Mouse (Mus musculus) MEL (cell line): ENCODE data around the gene Pdcd6. TPM values are rescaled to one million over a fixed set of nuclear protein-coding genes. Genes with fewer than 3 reads are reported as not detected.

Experiments
- DNase-seq: peaks from one replicate; pipeline ENCODE4 v3.0.0; 2011; ENCODE audit warnings: low read depth, low spot score
- H3K27ac ChIP-seq: 2 replicates; pipeline ENCODE4 v1.5.1; 2012; ENCODE audit warnings: low read depth, mild to moderate bottlenecking, control low read depth, low read length, moderate library complexity; ENCODE audit not compliant: control insufficient read depth
- H3K27me3 ChIP-seq, 2 experiments: fragments of 150-350 bp in 1 of 2; sonication (generic) in 1 of 2; 2 replicates each; pipeline ENCODE4 v1.6.1; 2012; ENCODE audit warnings: low read length in 2 of 2, mild to moderate bottlenecking in 2 of 2, improper control_type of control experiment in 1 of 2, moderate library complexity in 1 of 2; ENCODE audit not compliant: insufficient read depth in 2 of 2, control insufficient read depth in 1 of 2
- H3K36me3 ChIP-seq, 2 experiments: 2 replicates each; pipeline ENCODE4 v1.6.1; 2012 to 2014; ENCODE audit warnings: low read length in 2 of 2, improper control_type of control experiment in 1 of 2, inconsistent platforms in 1 of 2, mild to moderate bottlenecking in 1 of 2; ENCODE audit not compliant: insufficient read depth in 2 of 2, control insufficient read depth in 1 of 2
- H3K4me1 ChIP-seq, 2 experiments: fragments of 150-350 bp in 1 of 2; sonication (generic) in 1 of 2; 2 replicates each; pipeline ENCODE4 v1.6.1; 2012; ENCODE audit warnings: low read length in 2 of 2, improper control_type of control experiment in 1 of 2, mild to moderate bottlenecking in 1 of 2; ENCODE audit not compliant: insufficient read depth in 2 of 2, control insufficient read depth in 1 of 2
- H3K4me3 ChIP-seq, 2 experiments: fragments of 150-350 bp in 1 of 2; sonication (generic) in 1 of 2; 2 replicates each; pipeline ENCODE4 v1.5.1; 2012; ENCODE audit warnings: low read depth in 2 of 2, low read length in 2 of 2, mild to moderate bottlenecking in 2 of 2, moderate library complexity in 2 of 2, control low read depth in 1 of 2, improper control_type of control experiment in 1 of 2; ENCODE audit not compliant: control insufficient read depth in 1 of 2, insufficient read depth in 1 of 2
- H3K79me2 ChIP-seq: 2 replicates; pipeline ENCODE4 v1.6.1; 2012; ENCODE audit warnings: mild to moderate bottlenecking, low read length, moderate library complexity; ENCODE audit not compliant: control insufficient read depth, poor library complexity, insufficient read depth
- H3K9ac ChIP-seq: 2 replicates; pipeline ENCODE4 v1.6.1; 2012; ENCODE audit warnings: low read depth, mild to moderate bottlenecking, control low read depth, low read length, moderate library complexity; ENCODE audit not compliant: control insufficient read depth, poor library complexity, severe bottlenecking
- H3K9me3 ChIP-seq: fragments of 150-350 bp; sonication (generic); replicated peaks from 2 replicates; pipeline ENCODE4 v1.6.1; 2012; ENCODE audit warnings: mild to moderate bottlenecking, low read length, improper control_type of control experiment, moderate library complexity; ENCODE audit not compliant: insufficient read depth
- BHLHE40 ChIP-seq: IDR thresholded peaks from 2 replicates; pipeline ENCODE4 v1.6.1; 2012; ENCODE audit warnings: low read depth, mild to moderate bottlenecking, inconsistent platforms, low read length, improper control_type of control experiment, borderline replicate concordance
- CHD1 ChIP-seq: IDR thresholded peaks from 2 replicates; pipeline ENCODE4 v1.6.1; 2012; ENCODE audit warnings: low read depth, mild to moderate bottlenecking, inconsistent platforms, low read length, improper control_type of control experiment
- ELF1 ChIP-seq: IDR thresholded peaks from 2 replicates; pipeline ENCODE4 v1.6.1; 2014; ENCODE audit warnings: low read depth, mild to moderate bottlenecking, inconsistent platforms, low read length, improper control_type of control experiment, moderate library complexity
- ETS1 ChIP-seq: IDR thresholded peaks from 2 replicates; pipeline ENCODE4 v1.6.1; 2012; ENCODE audit warnings: low read depth, mild to moderate bottlenecking, inconsistent platforms, low read length, improper control_type of control experiment, moderate library complexity
- GABPA ChIP-seq: IDR thresholded peaks from 2 replicates; pipeline ENCODE4 v1.6.1; 2012; ENCODE audit warnings: low read depth, mild to moderate bottlenecking, inconsistent platforms, low read length, improper control_type of control experiment, moderate library complexity
- HCFC1 ChIP-seq: IDR thresholded peaks from 2 replicates; pipeline ENCODE4 v1.6.1; 2012; ENCODE audit warnings: low read depth, mild to moderate bottlenecking, inconsistent platforms, low read length, improper control_type of control experiment, moderate library complexity
- JUND ChIP-seq: IDR thresholded peaks from 2 replicates; pipeline ENCODE4 v1.6.1; 2011; ENCODE audit warnings: low read depth, mild to moderate bottlenecking, improper control_type of control experiment, low read length
- MEF2A ChIP-seq: IDR thresholded peaks from 2 replicates; pipeline ENCODE4 v1.6.1; 2014; ENCODE audit warnings: low read depth, mild to moderate bottlenecking, inconsistent platforms, low read length, improper control_type of control experiment; ENCODE audit not compliant: poor library complexity, insufficient replicate concordance, severe bottlenecking; ENCODE audit errors: extremely low read depth
- MXI1 ChIP-seq: IDR thresholded peaks from 2 replicates; pipeline ENCODE4 v1.6.1; 2011; ENCODE audit warnings: mild to moderate bottlenecking, low read depth, low read length, improper control_type of control experiment
- MYB ChIP-seq: IDR thresholded peaks from 2 replicates; pipeline ENCODE4 v1.6.1; 2011; ENCODE audit warnings: mild to moderate bottlenecking, low read depth, low read length, improper control_type of control experiment
- NRF1 ChIP-seq: IDR thresholded peaks from 2 replicates; pipeline ENCODE4 v1.6.1; 2014; ENCODE audit warnings: low read depth, mild to moderate bottlenecking, inconsistent platforms, low read length, improper control_type of control experiment, moderate library complexity; ENCODE audit not compliant: poor library complexity, insufficient read depth, severe bottlenecking
- POLR2A ChIP-seq, 2 experiments: IDR thresholded peaks; 2 replicates each; pipeline ENCODE4 v1.6.1; 2011 to 2012; ENCODE audit warnings: low read length in 2 of 2, mild to moderate bottlenecking in 2 of 2, control low read depth in 1 of 2, improper control_type of control experiment in 1 of 2, low read depth in 1 of 2, moderate library complexity in 1 of 2; ENCODE audit not compliant: control insufficient read depth in 1 of 2, insufficient read depth in 1 of 2, poor library complexity in 1 of 2
- POLR2AphosphoS2 ChIP-seq: IDR thresholded peaks from 2 replicates; pipeline ENCODE4 v1.6.1; 2011; ENCODE audit warnings: low read length, improper control_type of control experiment
- POLR2AphosphoS5 ChIP-seq: IDR thresholded peaks from 2 replicates; pipeline ENCODE4 v1.6.1; 2012; ENCODE audit warnings: low read depth, borderline replicate concordance, mild to moderate bottlenecking, inconsistent platforms, low read length, moderate library complexity, mixed read lengths
- RAD21 ChIP-seq: IDR thresholded peaks from 2 replicates; pipeline ENCODE4 v1.6.1; 2011; ENCODE audit warnings: mild to moderate bottlenecking, low read depth, low read length, improper control_type of control experiment
- SMC3 ChIP-seq: IDR thresholded peaks from 2 replicates; pipeline ENCODE4 v1.6.1; 2011; ENCODE audit warnings: low read depth, low read length, improper control_type of control experiment
- TBP ChIP-seq: IDR thresholded peaks from 2 replicates; pipeline ENCODE4 v1.8.0; 2011; ENCODE audit warnings: low read depth, low read length, improper control_type of control experiment
- TCF12 ChIP-seq: IDR thresholded peaks from 2 replicates; pipeline ENCODE4 v1.6.1; 2014; ENCODE audit warnings: low read depth, mild to moderate bottlenecking, inconsistent platforms, low read length, improper control_type of control experiment, moderate library complexity
- ZKSCAN1 ChIP-seq: IDR thresholded peaks from 2 replicates; pipeline ENCODE4 v1.6.1; 2012; ENCODE audit warnings: low read depth, mild to moderate bottlenecking, inconsistent platforms, low read length, improper control_type of control experiment, moderate library complexity
- ZMIZ1 ChIP-seq: IDR thresholded peaks from 2 replicates; pipeline ENCODE4 v1.6.1; 2012; ENCODE audit warnings: low read depth, mild to moderate bottlenecking, inconsistent platforms, low read length, improper control_type of control experiment, moderate library complexity
- ZNF384 ChIP-seq: IDR thresholded peaks from 2 replicates; pipeline ENCODE4 v1.6.1; 2012; ENCODE audit warnings: low read depth, mild to moderate bottlenecking, inconsistent platforms, low read length, improper control_type of control experiment
- polyA plus RNA-seq, 2 experiments: library from polyadenylated mRNA; stranded (reverse) in 1 of 2; unstranded in 1 of 2; fragments of >175 nt in 1 of 2; fragments of >200 nt in 1 of 2; gene quantifications; 2 replicates each; pipeline versions ENCODE4 v1.2.1 to v1.2.4; 2012; ENCODE audit warnings: low replicate concordance in 2 of 2, low read depth in 1 of 2; ENCODE audit not compliant: insufficient read length in 2 of 2, insufficient read depth in 1 of 2, missing spikeins in 1 of 2
- total RNA-seq: library from RNA; depleted of rRNA; stranded (reverse); fragments of 300-350 nt; gene quantifications from 2 replicates; pipeline ENCODE4 v1.2.3, GENCODE M21; 2012

The Pdcd6 gene
- total and polyA plus RNA-seq, 3 experiments, result 106 to 142 TPM; not detected in 1

DNA sequence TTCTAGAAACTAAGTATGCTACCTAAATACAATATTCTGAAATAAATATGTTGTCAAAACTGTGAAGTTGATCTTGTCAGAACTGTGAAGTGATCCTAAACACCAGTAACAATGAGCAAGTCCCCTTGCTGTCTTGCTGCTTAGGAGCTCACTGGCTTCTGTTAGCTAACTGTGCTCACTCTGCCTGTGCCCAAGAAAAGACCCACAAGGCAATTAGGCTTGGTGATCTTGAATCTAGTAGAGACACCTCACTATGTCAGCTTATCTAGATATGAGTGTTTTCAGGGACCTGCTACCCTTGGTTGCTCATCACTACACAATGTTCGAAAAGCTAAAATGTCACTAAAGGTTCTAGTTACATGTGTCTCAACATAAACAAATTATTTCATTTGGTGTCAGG is 11.6 kb downstream of the Pdcd6 start:
- no peak overlapping the region for H3K9ac ChIP-seq
- no peak for DNase-seq
- H3K79me2 ChIP-seq, result no peaks in the 10 kb centered on the region
- no peak overlapping the region for H3K4me3 ChIP-seq
- H3K36me3 ChIP-seq, result peaks cover 0 to 20% of the 10 kb centered on the region in 2 experiments; a peak in 2 of 4 replicates
- TF ChIP-seq TBP, result no peak
- no peak for TF ChIP-seq SMC3
- TF ChIP-seq ZNF384, result no peak
- no peak for TF ChIP-seq RAD21
- TF ChIP-seq ETS1, result no peak
- TF ChIP-seq, all 39 proteins: peak for 0
- no peaks in the 10 kb centered on the region for H3K4me1 ChIP-seq
- no peaks in the 10 kb centered on the region for H3K9me3 ChIP-seq
- no peaks in the 10 kb centered on the region for H3K27me3 ChIP-seq
- no peak overlapping the region for H3K27ac ChIP-seq

DNA sequence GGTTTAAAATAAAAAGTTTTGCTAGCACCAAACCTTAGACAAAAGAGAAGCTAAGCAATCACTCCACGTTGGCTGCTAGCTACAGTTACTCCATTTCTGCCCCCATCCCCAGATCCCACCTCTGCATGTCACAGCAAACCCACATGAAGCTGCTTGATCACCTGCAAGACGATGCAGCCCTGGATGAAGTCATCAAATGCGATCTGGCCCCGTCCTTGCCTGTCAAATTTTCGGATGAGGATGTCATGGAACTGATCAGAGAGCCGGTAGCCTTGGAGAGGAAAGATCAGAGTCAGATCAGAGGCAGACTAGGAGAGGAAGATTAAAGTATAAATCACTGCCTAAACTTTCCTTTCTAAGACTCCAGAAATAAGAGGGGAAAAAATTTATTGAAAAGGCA is 12.0 kb downstream of the Pdcd6 start:
- DNase-seq, result no peak
- Histone ChIP-seq H3K79me2 (no peaks in the 10 kb centered on the region), H3K27ac (no peak overlapping the region), H3K9ac (no peak overlapping the region), H3K4me3 (no peak overlapping the region), H3K9me3 (no peaks in the 10 kb centered on the region), H3K4me1 (no peaks in the 10 kb centered on the region)
- TF ChIP-seq ZMIZ1 (no peak), MEF2A (no peak), NRF1 (no peak), POLR2AphosphoS5 (no peak), JUND (no peak), ZNF384 (no peak), MYB (no peak), TCF12 (no peak), CHD1 (no peak), POLR2AphosphoS2 (no peak), BHLHE40 (no peak), MXI1 (no peak), HCFC1 (no peak), GABPA (no peak), ELF1 (no peak), POLR2A (IDR thresholded peaks at IDR 0.05; ENCODE audit: control insufficient read depth in 1 of 2, insufficient read depth in 1 of 2, low read depth in 1 of 2, low read length in 2 of 2, poor library complexity in 1 of 2) (no peak), SMC3 (no peak), ZKSCAN1 (no peak)
- TF ChIP-seq, all 39 proteins: peak for 0
- H3K27me3 ChIP-seq, result no peaks in the 10 kb centered on the region
- H3K36me3 ChIP-seq, result peaks cover 0 to 19% of the 10 kb centered on the region in 2 experiments; a peak in 2 of 4 replicates
